Mouse (Mus musculus) MN1 (cell line): ENCODE measurements around the gene Snap23.

Experiments used
- DNase-seq: peaks from one replicate; pipeline ENCODE4 v3.0.0-alpha.2; 2016; ENCODE audit warnings: low spot score

Snap23 gene

DNA sequence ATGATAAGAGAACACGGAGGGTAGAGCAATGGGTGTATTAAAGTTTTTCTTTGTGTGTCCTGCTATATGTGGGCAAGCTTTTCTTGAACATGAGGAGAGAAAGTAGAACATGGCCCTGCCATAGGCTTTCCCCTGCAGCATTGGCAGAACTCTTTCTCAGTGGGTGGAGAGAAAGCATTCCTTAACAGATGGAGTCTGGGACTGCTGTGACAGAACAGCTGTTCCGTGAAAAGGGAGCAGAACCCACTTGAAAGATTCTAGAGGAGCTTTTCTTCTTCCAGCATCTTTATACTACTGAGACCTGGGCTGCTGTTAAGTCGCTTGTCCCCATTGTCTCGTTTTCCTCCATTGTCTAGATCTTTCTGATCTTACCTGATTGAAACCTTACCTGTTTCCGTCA is 22.3 kb downstream of the Snap23 start:
- no peak for DNase-seq

DNA sequence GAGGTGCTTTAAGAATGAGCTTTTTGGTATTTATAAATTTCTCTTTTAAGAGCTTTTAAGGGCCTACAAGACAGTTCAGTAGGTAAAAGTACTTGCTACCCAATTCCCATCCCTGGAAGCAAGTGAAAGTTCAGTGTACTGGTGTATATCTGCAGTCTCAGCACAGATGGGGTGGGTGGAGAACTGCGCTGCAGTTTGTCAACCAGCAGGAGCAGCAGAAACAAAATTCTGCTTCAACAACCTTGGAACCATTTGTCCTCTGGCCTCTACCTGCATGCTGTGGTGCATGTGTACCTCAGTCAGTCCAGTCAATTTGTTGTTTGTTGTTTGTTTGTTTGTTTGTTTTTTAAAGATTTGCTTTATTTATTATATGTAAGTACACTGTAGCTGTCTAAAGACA is 24.8 kb downstream of the Snap23 start:
- no peak for DNase-seq

DNA sequence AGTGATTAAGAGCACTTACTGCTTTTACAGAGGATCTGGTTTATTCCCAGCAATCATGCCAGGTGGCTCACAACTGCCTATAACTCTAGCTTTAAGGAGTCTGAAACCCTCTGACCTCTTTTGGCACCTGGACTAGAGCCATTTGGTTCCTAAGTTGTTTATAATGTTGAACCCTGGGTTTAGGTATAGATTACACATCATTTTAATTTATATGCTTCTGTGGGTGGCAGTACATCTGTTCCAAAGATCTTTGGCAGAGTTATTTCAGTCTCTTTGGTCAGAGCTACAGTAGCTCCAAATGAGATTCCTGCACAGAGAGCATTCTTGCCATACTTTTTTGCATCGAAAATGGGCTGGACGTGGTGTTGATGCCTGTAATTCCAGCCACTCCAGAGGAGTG is 30.3 kb downstream of the Snap23 start:
- DNase-seq, result no peak

DNA sequence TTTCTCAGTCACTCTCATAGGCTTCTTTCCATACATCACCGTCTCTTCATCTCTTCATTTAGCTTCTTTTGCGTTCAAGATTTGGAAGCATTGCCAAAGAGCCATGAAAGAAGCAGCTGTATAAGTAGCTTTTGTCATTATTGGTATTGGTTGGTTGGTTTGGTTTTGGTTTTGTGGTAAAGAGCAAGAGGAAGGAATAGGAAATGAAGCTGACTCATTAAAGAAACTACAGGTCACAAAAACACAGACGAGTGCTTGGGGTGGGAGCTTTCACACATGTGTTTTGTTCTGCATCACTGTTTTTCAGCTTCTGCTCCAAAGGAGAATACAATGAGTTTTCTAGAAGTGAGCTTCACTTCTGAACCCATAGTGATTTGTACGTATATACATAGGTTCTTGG is 32.0 kb downstream of the Snap23 start:
- no peak for DNase-seq

DNA sequence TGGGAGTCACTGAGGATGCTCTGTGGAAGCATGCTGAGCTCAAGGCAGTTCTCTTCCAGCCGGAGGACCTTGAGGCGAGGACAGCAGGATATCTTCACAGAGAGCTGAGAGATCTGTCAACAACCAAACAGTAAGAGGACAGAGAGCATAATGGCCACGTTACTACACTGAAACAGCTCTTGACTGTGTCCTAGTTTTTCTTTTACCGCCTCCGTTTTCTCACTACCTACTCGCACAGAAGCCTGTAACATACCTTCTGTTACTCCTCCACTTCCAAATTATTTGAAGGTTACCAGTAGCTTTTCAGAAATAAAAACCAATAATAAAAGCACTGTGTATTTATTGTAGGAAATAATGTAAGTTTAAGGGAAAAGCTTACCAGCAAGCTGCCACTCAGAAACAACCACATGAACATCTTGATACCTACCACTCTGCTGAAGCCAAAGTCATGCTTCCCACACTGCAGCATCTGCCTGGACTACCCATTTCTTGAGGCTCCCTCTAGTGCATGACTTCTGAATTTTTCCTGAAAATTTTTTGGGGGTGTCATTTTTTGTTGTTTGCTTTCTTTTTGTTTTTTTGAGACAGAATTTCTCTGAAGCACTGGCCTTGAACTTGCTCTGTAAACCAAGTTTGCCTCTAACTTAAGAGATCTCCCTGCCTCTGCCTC is 38.7 kb downstream of the Snap23 start:
- DNase-seq, result peak; percentile 28

DNA sequence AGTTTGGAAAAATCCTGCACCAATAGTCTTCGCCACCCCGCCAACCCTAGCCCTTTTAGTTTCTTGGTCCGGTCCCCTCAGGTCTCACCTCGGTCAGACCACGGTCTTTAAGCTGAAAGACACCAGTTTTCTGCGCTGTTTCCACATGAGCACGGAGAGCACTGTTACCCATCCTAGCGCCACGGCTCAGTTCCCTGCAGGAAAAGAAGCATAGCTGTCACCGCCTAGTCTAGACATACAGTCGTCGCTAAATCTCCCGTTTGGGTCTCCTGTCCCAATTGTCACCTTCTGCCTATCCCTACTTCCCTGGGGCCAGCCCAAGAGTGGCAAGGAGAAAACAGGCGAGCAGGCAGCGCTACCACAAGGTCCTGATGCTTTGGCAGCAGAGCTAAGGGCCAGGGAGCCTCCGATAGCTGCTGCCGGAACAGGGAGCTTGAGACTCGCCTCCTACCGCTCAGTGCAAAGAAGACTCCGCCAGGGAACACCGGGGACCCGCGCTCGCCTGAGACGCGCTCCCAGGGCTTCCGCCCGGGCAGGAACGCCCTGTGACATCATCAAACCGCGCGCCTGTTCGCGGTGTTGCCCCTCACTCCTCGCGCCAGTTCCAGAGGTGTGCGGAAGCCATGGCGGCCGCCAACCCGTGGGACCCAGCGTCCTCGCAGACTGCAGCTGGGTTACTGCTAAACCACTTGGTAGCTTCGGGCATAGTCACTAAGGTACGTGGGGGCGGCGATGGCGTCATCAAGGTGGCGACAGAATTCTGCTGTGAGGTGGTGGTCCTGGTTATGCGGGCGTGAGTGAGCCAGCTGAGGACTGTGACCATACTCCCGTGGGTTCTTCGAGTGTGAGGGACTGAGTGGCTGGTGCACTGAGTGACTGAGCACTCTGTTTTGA is 41.6 kb downstream of the Snap23 start, which contains the start of the genes Haus2 and Lrrc57:
TSS of gene Haus2 (plus strand) at position 554 of the 894 bp plus-strand sequence.
TSS of gene Lrrc57 (minus strand) at position 691 of the 894 bp plus-strand sequence.
- DNase-seq, result peak; percentile 92

DNA sequence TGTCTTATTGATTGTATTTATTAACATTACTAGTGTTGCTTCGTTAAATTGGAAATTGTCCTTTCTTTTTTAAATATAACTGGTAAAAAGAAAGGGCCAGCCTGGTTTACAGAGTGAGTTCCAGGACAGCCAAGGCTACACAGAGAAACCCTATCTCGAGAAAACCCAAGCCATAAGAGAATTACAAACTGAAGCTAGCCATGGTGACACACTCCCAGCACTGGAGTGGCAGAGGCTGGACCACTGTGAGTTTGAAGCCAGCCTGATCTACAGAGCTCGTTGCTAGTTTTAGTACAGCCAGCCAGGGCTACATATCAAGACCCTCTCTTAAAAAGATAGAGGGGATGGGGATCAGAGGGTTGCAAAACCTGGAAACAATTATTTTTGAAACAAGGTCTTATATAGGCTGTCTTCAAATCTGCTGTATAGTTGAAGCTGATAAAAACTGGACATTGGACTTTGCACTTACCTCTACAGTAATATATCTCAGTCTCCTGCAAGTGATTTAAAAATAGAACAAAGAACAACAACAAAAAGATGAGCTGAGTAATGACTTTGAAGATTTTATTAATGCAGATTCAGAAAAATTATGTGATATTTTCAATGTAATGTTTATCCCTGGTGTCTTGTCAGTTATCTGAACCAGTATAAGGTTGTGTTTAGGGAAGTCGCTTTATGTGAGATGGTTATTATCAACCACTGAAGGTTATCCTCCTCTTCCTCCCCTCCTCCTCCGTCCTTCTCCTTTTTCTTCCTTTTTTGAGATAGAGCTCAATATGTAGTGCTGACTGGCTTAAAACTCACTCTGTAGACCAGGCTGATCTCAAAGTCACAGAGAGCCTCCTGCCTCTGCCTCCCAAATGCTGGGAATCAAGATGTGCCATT is 49.0 kb downstream of the Snap23 start:
- no peak for DNase-seq

DNA sequence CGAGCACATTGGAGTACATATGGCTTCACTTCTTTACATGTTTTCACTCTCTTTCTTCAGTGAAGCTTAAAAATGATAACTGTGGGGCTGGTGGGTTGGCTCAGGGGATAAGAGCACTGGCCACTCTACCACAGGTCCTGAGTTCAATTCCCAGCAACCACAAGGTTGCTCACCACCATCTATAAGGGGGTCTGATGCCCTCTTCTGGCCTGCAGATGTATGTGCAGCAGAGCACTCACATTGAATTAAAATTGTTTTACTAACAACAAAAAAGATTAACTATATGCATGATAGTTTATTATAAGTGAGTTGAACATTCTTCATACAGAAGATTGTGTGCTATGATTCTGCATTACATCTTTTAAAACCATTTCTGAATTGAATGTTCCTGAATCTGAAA is 52.1 kb downstream of the Snap23 start:
- DNase-seq, result no peak

DNA sequence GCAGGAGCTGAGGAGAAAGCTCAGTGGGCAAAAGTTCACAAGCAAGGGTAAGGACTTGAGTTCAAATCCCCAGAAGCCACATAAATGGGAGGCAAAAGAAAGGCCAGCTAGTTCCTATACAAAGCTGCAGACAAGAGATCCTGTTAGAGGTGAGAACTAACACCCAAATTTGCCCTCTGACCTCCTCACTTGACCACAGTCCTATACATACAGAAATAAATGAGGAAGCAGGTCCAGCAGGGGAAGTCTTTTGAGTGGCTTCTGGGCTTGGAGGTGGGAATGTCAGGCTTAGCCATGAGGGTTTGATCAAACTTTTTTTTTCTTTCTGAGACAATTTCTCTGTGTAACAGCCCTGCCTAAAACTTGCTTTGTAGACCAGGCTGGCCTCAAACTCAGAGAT is 55.4 kb downstream of the Snap23 start:
- DNase-seq, result no peak

DNA sequence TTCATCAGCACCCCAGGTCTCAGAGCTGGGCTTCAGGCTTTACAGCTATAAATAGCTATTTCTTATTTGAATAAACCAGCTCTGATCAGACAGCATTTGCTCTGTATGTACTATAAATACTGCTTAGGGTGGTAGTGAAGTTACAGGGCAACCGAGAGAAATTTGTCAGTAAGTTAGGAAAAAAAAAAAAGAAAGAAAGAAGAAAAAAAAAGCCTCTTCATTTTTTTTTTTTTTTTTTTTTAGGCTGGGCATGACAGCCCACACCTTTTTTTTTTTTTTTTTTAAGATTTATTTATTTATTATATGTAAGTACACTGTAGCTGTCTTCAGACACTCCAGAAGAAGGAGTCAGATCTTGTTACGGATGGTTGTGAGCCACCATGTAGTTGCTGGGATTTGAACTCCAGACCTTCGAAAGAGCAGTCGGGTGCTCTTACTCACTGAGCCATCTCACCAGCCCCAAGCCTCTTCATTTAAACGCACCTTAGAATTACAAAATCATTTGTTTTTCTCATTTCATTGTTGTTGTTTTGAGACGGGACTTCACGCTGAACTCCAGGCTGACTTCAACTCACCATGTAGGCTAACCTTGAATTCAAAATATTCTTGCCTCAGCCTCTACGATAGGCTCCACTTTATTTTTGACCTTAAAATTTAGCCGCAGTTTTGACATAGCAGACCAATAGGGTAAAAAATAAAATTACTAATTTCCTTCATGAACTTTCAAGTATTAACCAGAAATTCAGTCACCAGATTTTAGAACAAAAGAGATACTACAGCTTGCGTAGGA is 60.8 kb downstream of the Snap23 start:
- DNase-seq, result no peak

DNA sequence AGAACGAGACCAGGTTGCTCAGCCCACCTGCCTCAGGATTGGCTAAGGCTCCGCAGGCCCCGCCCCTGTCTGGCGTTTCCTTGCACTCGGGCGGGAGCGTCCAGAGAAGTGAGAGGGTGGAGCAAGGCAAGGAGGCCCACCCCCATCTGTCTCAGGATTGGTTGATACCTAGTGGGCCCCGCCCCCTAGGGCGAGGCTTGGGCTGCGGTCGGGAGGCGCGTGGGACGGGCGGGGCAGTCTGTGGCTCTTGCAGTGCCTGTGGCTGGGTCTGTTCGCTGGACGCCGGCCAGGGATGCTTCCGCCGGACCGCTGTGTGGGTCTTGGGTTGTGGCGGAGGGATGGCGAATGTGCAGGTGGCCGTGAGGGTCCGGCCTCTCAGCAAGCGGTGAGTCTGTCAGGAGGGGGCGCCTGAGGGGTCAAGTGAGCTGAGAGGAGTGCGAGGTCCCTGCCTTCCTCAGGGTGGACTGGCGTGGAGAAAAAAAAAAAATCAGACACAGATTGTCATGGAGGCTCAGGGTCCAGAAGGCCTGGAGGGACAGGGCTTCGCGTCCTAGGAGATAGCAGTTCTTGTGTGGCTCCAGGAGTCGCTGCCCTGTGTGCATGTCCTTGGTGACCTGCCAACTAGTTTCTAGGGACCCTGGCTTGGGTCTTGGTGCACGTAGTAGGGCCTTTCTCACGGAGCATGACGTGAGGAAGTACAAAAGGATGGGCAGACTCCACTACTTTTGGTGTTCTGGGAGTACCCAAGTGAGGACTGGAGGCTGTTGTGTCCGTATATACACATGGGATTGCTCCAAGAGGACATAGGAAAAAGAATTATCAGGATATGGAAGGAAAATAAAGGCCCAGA is 61.6 kb downstream of the Snap23 start, which contains the start of gene Stard9:
TSS of gene Stard9 (plus strand) at position 236 of the 850 bp plus-strand sequence.
- DNase-seq, result peak; percentile 99

DNA sequence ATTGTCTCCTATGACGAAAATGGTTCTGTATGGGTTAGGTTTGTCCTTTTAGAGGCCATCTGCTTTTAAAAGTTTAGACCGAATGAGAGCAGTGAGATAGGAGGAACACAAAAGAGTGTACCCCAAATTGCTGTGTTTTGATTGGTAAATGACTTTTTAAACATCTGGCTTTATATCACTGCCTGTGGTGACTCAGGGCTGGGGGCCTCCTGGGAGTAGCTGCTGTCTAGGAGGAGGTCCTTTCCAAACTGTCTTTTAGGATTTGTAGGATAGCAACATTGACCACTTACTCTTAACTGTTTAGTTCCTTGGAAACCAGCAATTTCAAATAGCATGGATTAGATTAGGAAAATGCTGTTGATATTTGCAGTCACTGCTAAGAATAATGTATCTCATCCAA is 62.8 kb downstream of the Snap23 start:
- DNase-seq, result no peak

DNA sequence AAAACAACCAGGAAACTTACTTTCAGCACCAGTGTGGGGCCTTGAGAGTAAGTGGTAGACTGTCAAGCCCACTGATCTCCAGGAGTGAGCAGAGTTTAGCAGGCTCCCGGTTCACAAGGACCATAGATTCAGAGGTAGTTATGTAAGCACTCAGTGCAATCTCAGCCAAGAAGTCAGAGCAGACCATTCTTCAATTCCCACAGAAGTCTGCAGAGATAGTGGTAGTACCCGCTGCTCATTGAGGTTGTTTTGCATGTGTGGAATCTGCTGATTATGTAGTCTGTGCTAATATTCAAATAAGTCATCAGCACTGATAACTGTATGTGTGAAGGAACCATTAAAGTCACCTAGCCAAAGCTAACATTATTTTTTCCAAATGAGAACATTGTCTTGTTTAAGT is 63.2 kb downstream of the Snap23 start:
- no peak for DNase-seq

DNA sequence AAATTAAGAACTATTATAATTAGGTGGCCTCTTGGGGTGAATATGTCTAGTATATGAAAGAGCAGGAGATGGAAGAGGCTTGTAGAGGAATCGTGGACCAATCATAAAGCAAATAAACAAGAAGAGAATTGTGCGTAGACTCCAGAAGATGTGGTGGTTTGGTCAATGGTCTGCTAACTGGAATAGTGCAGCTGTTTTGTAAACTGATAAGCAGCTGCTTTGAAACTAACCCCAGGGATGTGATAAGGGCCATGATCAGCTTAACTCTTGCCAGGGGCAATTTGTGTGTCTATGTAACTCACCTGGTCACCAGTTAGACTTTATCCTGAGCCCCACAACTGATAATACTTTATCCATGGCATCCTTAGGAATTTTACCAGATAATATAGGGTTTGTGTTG is 64.0 kb downstream of the Snap23 start:
- DNase-seq, result no peak

DNA sequence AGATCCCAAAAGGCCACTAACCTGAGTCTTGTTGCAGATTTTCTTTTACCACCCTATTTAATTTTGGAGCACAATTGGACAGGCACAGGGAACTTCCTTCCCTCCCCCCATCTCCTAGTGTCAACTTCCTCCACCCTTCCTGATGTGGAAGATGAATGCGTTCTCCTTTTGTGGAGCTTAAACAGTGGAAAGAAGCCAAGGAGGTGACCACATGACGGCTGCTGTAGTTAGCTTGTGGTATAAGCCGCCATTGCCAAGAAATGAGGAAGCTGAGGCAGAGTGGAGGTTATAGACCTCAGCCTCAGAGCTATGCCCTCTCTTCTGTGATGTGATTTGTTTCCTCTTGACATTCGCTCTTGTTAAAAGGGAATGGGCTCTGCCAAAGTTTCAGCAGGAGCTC is 64.5 kb downstream of the Snap23 start:
- DNase-seq, result no peak

DNA sequence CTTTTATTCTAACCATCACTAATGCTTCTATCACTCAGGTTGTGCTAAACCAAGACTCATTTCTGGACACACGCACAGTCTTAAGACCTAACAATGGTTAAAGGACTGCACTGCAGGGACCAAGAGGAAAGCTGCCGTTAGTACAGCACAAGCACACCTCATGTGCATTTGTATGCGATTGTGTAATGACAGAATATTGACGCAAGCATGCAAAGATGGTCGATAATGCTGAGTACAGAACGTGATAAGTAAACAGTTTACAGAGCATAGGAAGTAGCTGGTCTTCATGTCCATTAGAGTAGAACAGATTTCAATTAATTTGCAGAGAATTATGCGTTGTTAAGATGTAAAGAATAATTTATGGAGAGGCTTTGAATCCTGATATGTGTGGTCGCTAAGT is 73.4 kb downstream of the Snap23 start:
- no peak for DNase-seq

DNA sequence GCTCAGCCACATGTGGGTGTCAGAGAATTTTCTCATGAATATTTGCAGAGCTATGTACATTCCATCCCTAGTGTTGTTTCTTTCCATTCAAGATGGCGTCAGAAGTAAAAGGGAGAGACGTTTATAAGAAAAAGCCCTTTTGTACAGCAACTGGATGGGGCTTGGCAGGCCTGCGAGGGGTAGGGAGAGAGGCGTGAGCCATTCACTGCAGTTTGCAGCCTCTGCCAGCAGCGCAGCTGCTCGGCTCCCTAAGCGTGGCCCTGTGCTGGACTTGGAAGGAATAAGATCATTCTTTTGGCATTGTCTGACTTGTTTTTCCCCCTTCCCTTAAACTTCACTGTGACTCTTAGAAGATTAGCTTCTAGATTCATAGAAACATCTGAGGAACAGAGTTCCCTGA is 76.4 kb downstream of the Snap23 start:
- no peak for DNase-seq

DNA sequence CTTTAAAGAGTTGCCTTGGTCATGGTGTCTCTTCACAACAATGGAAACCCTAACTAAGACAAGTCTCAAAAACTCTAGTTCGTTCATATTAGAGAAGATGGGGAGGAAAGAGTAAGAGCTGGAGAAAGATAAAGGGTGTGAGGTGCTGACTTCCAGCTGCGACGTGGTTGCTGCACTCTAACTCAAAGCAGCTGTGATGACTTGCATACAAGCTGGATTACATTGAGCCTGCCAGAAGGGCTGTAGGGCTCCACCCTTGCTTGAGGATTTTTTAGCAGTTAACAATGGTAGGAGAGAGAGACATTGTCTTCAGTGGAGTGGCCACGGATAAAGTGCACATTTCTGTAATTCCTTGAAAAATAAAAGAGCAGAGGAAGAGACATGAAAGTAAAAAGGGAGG is 79.3 kb downstream of the Snap23 start:
- DNase-seq, result no peak
